ENCODE assay signal across 10 mouse cellular contexts in genomic region chr1:20478266-20478659, GRCm38 (mm10).
DNase-seq lines count a peak whose midpoint lies in the region; ATAC-seq lines count a peak whose summit lies in the region.
"Had no signal": no experiment of that assay in that cellular context is flagged by ENCODE, and none has a peak within 500 bp of the region (broad histone marks: within the 10 kb centered on the region; RNA-seq: fewer than 3 reads in every experiment).

No protein-coding gene starts in this region.

- H3K4me3 ChIP-seq in heart, embryonic 13.5 days = peak overlapping the region; percentile 51
- peak overlapping the region; percentile 62 for H3K4me3 ChIP-seq in embryonic facial prominence, embryonic 10.5 days
- peak overlapping the region; percentile 47 for H3K4me3 ChIP-seq in hindbrain, embryonic 16.5 days (ENCODE audit: low read length)
- peak overlapping the region; percentile 46 for H3K4me3 ChIP-seq in midbrain, embryonic 13.5 days (replicated peaks)

- H3K27me3 ChIP-seq in heart, embryonic 13.5 days (replicated peaks) = no peaks in the 10 kb centered on the region
- H3K27me3 ChIP-seq in embryonic facial prominence, embryonic 10.5 days (replicated peaks; ENCODE audit: low read depth, poor library complexity, severe bottlenecking) = peaks cover 41% of the 10 kb centered on the region
- H3K27me3 ChIP-seq in hindbrain, embryonic 16.5 days (replicated peaks; ENCODE audit: control insufficient read depth, insufficient read depth, low read length) = no peaks in the 10 kb centered on the region
- H3K27me3 ChIP-seq in midbrain, embryonic 13.5 days = no peaks in the 10 kb centered on the region

- DNase-seq in heart, postnatal 36 days = no peak
- DNase-seq in embryonic facial prominence, embryonic 10.5 days (ENCODE audit: low spot score) = no peak
- DNase-seq in frontal cortex, postnatal 10 days (ENCODE audit: low spot score in 2 of 2) = no peak
- no peak for DNase-seq in adrenal gland, postnatal 14 days
- DNase-seq in spleen, adult 12 weeks (ENCODE audit: low spot score) = no peak
- DNase-seq: adrenal gland, adult 8-10 months had no signal

- H3K27ac ChIP-seq in heart, embryonic 13.5 days (replicated peaks) = no peak overlapping the region
- H3K27ac ChIP-seq in embryonic facial prominence, embryonic 10.5 days (replicated peaks) = no peak overlapping the region
- H3K27ac ChIP-seq in hindbrain, embryonic 16.5 days (ENCODE audit: low read depth, low read length) = peak overlapping the region; percentile 76
- H3K27ac ChIP-seq in midbrain, embryonic 13.5 days = peak overlapping the region; percentile 89
- H3K27ac ChIP-seq: macrophage had no signal

- peak overlapping the region; percentile 79 for H3K4me2 ChIP-seq in heart, embryonic 13.5 days
- peak overlapping the region; percentile 87 for H3K4me2 ChIP-seq in hindbrain, embryonic 16.5 days (ENCODE audit: low read length)
- H3K4me2 ChIP-seq in midbrain, embryonic 13.5 days (replicated peaks) = peak overlapping the region; percentile 70

- H3K9ac ChIP-seq in heart, embryonic 13.5 days = peak overlapping the region; percentile 67
- peak overlapping the region; percentile 69 for H3K9ac ChIP-seq in hindbrain, embryonic 16.5 days (ENCODE audit: low read depth, low read length)
- peak overlapping the region; percentile 64 for H3K9ac ChIP-seq in midbrain, embryonic 13.5 days (replicated peaks)

- WGBS in heart, embryonic 13.5 days = 29% methylated on average over 6 of the region's 6 CpGs
- 29% methylated on average over 6 of the region's 6 CpGs for WGBS in embryonic facial prominence, embryonic 10.5 days
- WGBS in hindbrain, embryonic 16.5 days = 24% methylated on average over 6 of the region's 6 CpGs
- 27% methylated on average over 6 of the region's 6 CpGs for WGBS in midbrain, embryonic 13.5 days

- H3K9me3 ChIP-seq in heart, embryonic 13.5 days = no peaks in the 10 kb centered on the region
- H3K9me3 ChIP-seq in embryonic facial prominence, embryonic 10.5 days = no peaks in the 10 kb centered on the region
- no peaks in the 10 kb centered on the region for H3K9me3 ChIP-seq in hindbrain, embryonic 16.5 days (ENCODE audit: control insufficient read depth, low read length)
- H3K9me3 ChIP-seq in midbrain, embryonic 13.5 days = no peaks in the 10 kb centered on the region

- no peaks in the 10 kb centered on the region for H3K36me3 ChIP-seq in heart, embryonic 13.5 days
- H3K36me3 ChIP-seq in embryonic facial prominence, embryonic 10.5 days (replicated peaks) = no peaks in the 10 kb centered on the region
- no peaks in the 10 kb centered on the region for H3K36me3 ChIP-seq in hindbrain, embryonic 16.5 days (ENCODE audit: control insufficient read depth, insufficient read depth, low read length)
- no peaks in the 10 kb centered on the region for H3K36me3 ChIP-seq in midbrain, embryonic 13.5 days

- ATAC-seq in heart, embryonic 13.5 days (ENCODE audit: extremely low read depth, insufficient number of reproducible peaks, low FRiP score, low TSS enrichment) = no peak
- ATAC-seq in hindbrain, embryonic 16.5 days = peak; percentile 60; the same call in 1 of the 2 replicates
- ATAC-seq in midbrain, embryonic 13.5 days = peak; percentile 74

- intact Hi-C loops in heart, postnatal 36 days (cut with DNase I) = no loop called here

- peaks cover 8% of the 10 kb centered on the region; the same call in 1 of the 2 replicates for H3K4me1 ChIP-seq in heart, embryonic 13.5 days
- H3K4me1 ChIP-seq in embryonic facial prominence, embryonic 10.5 days = peaks cover 9% of the 10 kb centered on the region
- no peaks in the 10 kb centered on the region; the same call in 1 of the 2 replicates for H3K4me1 ChIP-seq in hindbrain, embryonic 16.5 days (ENCODE audit: control insufficient read depth, insufficient read depth, low read depth, low read length)
- peaks cover 11% of the 10 kb centered on the region; the same call in 1 of the 2 replicates for H3K4me1 ChIP-seq in midbrain, embryonic 13.5 days (replicated peaks)

Comparison
In these comparisons a context has a peak if more than half of its experiments do, and no peak if none do; other contexts are left out.
1. H3K27ac ChIP-seq: peak in hindbrain, embryonic 16.5 days (single experiment) and midbrain, embryonic 13.5 days (single experiment); none in heart, embryonic 13.5 days (single experiment) and embryonic facial prominence, embryonic 10.5 days (single experiment).
2. Peak in every context shown above with its lines, with median percentiles within 50 percentile points of each other: H3K4me2 ChIP-seq, H3K4me3 ChIP-seq and H3K9ac ChIP-seq.